Mouse (Mus musculus) lung, embryonic 16.5 days (tissue): ENCODE measurements at regions not wholly inside any gene's neighbourhood (a gene's known extent, or its start where the extent isn't known, plus 50 kb on each side); places are given as distances from the start of the nearest gene placed in this dataset.

Experiments used
- ATAC-seq: fragments of 200-750 bp; cut with Nextera tagmentation; 2 replicates; pipeline ENCODE4 v1.8.0; 2017; ENCODE audit warnings: low read depth, mild to moderate bottlenecking, moderate library complexity
- H3K27ac ChIP-seq: fragments of 300-500 bp; sonication (generic); 2 replicates; pipeline ENCODE4 v1.5.1; 2014; ENCODE audit warnings: mild to moderate bottlenecking, control low read depth, low read length
- H3K27me3 ChIP-seq: fragments of 300-500 bp; sonication (generic); 2 replicates; pipeline ENCODE4 v1.6.1; 2014; ENCODE audit warnings: low read depth, low read length, mixed read lengths; ENCODE audit not compliant: control insufficient read depth, insufficient read depth
- H3K36me3 ChIP-seq: fragments of 300-500 bp; sonication (generic); 2 replicates; pipeline ENCODE4 v1.6.1; 2014; ENCODE audit warnings: low read length; ENCODE audit not compliant: control insufficient read depth, insufficient read depth
- H3K4me1 ChIP-seq: fragments of 300-500 bp; sonication (generic); replicated peaks from 2 replicates; pipeline ENCODE4 v1.6.1; 2014; ENCODE audit warnings: low read length, mixed read lengths; ENCODE audit not compliant: control insufficient read depth, insufficient read depth
- H3K4me2 ChIP-seq: fragments of 300-500 bp; sonication (generic); 2 replicates; pipeline ENCODE4 v1.6.1; 2014; ENCODE audit warnings: low read depth, low read length, control low read depth
- H3K4me3 ChIP-seq: fragments of 300-500 bp; sonication (generic); 2 replicates; pipeline ENCODE4 v1.5.1; 2014; ENCODE audit warnings: mild to moderate bottlenecking, low read length, control low read depth
- H3K9ac ChIP-seq: fragments of 300-500 bp; sonication (generic); 2 replicates; pipeline ENCODE4 v1.6.1; 2014; ENCODE audit warnings: low read length, control low read depth
- H3K9me3 ChIP-seq: fragments of 300-500 bp; sonication (generic); 2 replicates; pipeline ENCODE4 v1.6.1; 2016; ENCODE audit warnings: low read length; ENCODE audit not compliant: control insufficient read depth
- WGBS: fragments of 180-500 bp; shearing (Covaris S2); extraction: QIAGEN DNeasy Blood & Tissue Kit; methylation state at CpG from one replicate; pipeline ENCODE4 v1.1.7; 2014; 5-methylcytosine and 5-hydroxymethylcytosine counted together

DNA sequence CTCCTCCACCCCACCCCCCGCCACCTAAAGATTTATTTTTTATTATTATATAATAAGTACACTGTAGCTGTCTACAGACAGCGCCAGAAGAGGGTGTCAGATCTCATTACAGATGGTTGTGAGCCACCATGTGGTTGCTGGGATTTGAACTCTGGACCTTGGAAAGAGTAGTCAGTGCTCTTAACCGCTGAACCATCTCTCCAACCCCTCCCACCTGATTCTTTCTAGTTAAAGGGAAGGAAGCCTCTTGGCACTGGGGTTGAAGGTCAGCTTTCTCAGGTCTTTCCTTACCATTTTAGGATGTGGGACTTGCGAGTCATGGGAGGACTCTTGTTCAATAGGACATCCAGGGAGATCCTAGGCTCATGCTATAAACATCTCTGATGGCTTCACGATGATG, 54.7 kb downstream of the Hes1 start:
- no peak overlapping the region for H3K9ac ChIP-seq
- no peak overlapping the region for H3K4me3 ChIP-seq
- H3K36me3 ChIP-seq: no peaks in the 10 kb centered on the region
- no peaks in the 10 kb centered on the region for H3K9me3 ChIP-seq
- ATAC-seq: no peak
- H3K4me1 ChIP-seq: peaks cover 39% of the 10 kb centered on the region
- no peaks in the 10 kb centered on the region for H3K27me3 ChIP-seq
- no peak overlapping the region for H3K4me2 ChIP-seq
- WGBS: 92% methylated on average over 5 of the region's 5 CpGs
- H3K27ac ChIP-seq: no peak overlapping the region

DNA sequence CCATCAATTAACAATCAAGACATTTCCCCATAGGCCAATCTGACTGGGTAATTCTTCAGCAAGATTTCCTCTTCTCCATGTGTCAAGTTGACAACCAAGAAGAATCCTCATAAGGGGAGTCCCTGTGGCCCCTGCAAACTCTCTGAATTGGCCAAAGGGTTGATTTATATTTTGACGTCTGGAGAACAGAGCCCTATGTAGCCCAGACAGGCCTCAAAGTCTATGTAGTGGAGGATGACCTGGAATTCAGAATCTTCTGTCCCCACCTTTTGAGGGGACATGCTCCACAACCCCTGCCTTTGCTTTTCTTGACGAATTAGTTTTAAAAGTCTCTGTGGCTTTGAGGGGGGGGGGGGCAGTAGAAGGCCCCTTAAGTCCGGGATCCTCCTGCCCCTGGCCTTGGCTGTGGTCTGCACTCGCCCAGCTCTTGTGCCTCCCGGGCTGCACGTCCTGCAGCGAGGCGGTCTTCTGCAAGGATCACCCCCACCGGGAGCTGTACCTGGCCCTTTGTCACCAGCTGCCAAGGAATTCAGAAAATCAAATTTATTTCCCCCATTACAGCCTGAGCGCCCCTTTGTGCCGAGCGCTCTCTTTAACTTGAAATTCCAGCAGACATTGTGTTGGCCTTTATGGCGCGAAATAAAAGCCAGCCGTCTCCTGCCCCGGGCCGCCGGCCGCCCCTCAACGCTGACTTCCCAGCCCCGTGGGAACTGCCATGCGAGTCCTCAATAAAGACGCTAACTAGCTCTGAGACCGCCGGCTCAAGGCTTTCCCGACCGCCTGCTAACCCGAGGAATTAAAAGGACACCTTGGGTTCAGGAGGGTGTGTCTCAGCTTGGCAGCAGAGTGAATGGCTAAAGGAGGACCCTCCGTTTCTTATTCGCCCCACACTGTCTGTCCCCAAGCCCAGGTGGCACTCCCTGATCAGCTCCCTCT, 56.4 kb downstream of the Hes1 start:
- 31% methylated on average over 30 of the region's 30 CpGs for WGBS
- H3K4me1 ChIP-seq: peaks cover 27% of the 10 kb centered on the region
- H3K4me3 ChIP-seq: no peak overlapping the region
- no peaks in the 10 kb centered on the region for H3K36me3 ChIP-seq
- no peaks in the 10 kb centered on the region for H3K27me3 ChIP-seq
- H3K9ac ChIP-seq: peak overlapping the region; percentile 49; the same call in 1 of the 2 replicates
- H3K4me2 ChIP-seq: peak overlapping the region; percentile 28; the same call in 1 of the 2 replicates
- no peak overlapping the region for H3K27ac ChIP-seq
- peak; percentile 41; the same call in 1 of the 2 replicates for ATAC-seq
- no peaks in the 10 kb centered on the region for H3K9me3 ChIP-seq

DNA sequence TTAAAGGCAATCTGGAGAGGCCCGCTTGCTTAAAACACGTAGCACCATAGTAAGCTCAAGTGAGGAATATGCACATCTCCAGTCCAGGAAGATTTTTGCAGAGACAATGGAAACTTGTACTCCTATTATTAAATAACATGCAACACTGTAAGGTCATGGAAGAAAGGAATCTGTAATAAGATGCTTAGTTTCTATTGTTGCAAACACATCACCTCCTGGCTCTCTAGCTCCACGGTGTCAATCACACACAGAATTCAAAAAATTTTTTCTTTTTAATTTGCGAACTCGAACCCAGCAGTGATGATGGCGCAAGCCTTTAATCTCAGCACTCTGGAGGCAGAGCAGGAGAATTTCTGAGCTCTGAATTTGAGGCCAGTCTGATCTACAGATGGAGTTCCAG, 57.4 kb downstream of the Hes1 start:
- 82% methylated on average over 6 of the region's 6 CpGs for WGBS
- Histone ChIP-seq H3K27ac (no peak overlapping the region), H3K4me1 (peaks cover 20% of the 10 kb centered on the region), H3K9me3 (no peaks in the 10 kb centered on the region), H3K27me3 (no peaks in the 10 kb centered on the region), H3K36me3 (no peaks in the 10 kb centered on the region), H3K4me2 (no peak overlapping the region), H3K9ac (no peak overlapping the region), H3K4me3 (no peak overlapping the region)
- ATAC-seq: no peak

DNA sequence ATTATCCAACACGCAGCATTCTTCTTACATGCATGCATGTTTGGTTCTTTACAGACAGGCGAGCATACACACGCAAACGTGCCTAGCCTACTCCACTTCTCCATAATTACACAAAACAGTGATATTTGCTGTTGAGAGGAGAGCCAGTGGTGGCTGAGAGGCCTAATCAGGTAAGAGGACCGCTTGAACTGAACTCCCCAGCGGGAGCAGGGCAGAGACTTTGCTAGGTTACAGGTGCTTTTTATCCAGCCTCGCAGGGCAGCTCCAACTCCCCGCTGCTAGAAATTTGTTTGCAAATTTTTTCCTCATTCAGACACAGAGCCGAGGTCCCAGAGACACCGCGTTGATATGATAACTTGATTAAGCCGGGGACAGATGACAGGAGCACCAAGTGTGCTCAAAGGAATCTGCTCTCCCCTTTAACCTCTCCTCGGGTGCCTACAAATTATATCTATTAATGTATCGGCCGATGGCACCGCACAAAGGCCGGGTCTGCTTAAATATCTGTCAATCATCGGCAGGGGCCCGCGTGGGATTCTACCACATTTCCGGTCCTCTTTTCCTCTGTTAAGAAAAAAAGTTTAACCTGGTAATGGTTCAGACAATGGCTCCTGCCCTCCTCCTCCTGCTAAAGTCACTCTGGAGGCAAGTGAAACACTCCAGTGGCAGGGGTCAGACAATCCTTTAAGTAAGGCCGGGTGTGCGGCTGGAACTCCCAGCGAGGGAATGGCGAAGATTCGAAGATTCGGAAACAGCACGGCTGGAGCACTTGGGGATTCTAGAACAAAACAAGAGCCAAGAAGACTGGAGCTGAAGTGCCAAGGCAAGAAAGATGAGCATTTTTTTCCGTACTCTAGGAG, 58.3 kb downstream of the Hes1 start:
- Histone ChIP-seq H3K4me1 (peaks cover 20% of the 10 kb centered on the region), H3K27me3 (no peaks in the 10 kb centered on the region), H3K4me2 (no peak overlapping the region), H3K4me3 (no peak overlapping the region), H3K27ac (no peak overlapping the region), H3K36me3 (no peaks in the 10 kb centered on the region), H3K9ac (no peak overlapping the region; the same call in 1 of the 2 replicates), H3K9me3 (0 out of 2 replicates have a peak, but pooled peaks cover under 1% of the 10 kb centered on the region)
- ATAC-seq: no peak
- WGBS: 30% methylated on average over 29 of the region's 29 CpGs

DNA sequence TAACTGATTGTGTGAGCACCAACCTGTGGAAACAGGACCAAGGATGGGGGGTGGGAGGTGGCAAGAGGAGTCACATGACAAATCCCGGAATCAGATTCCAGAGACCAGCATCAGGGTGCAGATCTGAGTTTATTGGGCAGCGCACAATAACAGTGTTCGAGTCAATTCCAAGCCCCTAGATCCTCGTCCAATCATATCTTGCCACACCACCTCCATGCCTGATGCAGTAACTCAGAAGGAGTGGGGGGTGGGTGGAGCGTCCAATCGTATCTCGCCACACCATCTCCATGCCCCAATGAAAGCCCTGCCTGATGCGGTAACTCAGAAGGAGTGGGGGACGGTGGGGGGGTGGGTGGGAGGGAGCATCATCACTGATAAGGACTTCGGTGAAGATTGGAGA, 62.8 kb downstream of the Hes1 start:
- Histone ChIP-seq H3K4me1 (peaks cover 10% of the 10 kb centered on the region), H3K4me2 (no peak overlapping the region), H3K36me3 (no peaks in the 10 kb centered on the region), H3K27me3 (no peaks in the 10 kb centered on the region), H3K27ac (no peak overlapping the region), H3K9ac (no peak overlapping the region), H3K4me3 (no peak overlapping the region), H3K9me3 (0 out of 2 replicates have a peak, but pooled peaks cover 2% of the 10 kb centered on the region)
- 95% methylated on average over 10 of the region's 10 CpGs for WGBS
- no peak for ATAC-seq

DNA sequence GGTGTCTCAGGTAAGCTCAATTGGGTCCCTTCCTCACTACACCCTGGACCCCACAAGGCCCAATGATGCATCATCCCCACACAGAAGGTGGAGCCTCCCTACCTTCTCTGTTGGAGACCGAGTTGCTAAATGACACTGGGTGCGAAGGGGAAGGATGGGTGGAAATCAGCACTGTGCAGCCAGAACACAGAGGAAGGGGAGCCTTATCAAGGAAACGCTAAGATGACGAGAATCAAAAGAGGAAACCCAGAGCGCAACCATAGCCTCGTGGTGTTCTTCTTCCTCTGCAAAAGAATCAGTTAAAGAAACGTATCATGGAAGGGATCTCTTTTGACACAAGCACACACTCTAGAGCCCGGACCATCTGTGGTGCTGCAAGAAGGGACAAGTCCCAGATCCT, 64.6 kb downstream of the Hes1 start:
- no peak for ATAC-seq
- Histone ChIP-seq H3K4me1 (no peaks in the 10 kb centered on the region), H3K9ac (no peak overlapping the region), H3K27me3 (no peaks in the 10 kb centered on the region), H3K9me3 (0 out of 2 replicates have a peak, but pooled peaks cover 2% of the 10 kb centered on the region), H3K4me3 (no peak overlapping the region), H3K27ac (no peak overlapping the region), H3K4me2 (no peak overlapping the region), H3K36me3 (no peaks in the 10 kb centered on the region)
- WGBS: 83% methylated on average over 8 of the region's 8 CpGs

DNA sequence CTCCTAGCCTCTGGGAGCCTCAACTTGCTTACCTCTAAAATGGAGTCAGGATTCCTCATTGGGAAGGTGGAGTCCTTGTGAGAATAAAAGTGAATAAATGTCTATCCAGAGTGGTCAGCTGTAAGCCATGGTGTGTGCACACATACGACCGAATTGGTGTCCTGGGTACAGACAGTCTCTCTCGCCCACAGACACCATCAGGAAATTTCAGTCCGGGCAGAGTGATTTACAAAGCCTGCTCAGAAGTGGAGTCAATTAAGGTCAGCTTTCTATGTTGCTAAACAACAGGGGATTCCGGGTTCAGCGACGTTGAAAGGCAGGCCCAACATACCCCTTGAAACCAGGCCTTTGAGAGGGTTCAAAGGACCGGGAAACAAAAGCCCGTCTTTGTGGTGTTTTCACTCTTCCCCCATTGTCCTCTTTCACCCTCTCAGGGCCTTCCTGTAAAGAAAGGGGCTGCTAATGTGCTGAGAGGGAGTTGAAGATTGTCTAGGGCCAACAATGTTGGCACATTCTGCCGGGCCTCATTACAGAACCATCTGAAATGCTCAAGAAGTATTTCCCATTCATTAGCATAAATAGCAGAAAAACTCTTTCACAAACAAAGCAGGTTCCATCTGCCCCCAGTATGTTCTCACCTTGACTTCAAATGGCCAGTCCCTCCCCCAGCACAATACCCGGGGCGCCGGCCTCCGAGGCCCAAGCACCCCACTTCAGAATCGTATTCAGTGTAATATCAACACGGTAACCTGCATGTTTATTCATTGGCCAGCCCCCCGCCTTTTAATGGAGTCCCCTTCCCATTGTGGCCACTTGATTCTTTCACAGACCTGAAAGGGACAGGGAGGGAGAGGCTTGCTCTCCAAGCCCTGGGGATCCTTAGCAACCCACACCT, 65.3 kb downstream of the Hes1 start:
- no peaks in the 10 kb centered on the region for H3K36me3 ChIP-seq
- H3K27me3 ChIP-seq: no peaks in the 10 kb centered on the region
- no peak overlapping the region for H3K27ac ChIP-seq
- H3K4me3 ChIP-seq: no peak overlapping the region
- 50% methylated on average over 17 of the region's 17 CpGs for WGBS
- no peak overlapping the region for H3K9ac ChIP-seq
- H3K9me3 ChIP-seq: 0 out of 2 replicates have a peak, but pooled peaks cover 2% of the 10 kb centered on the region
- no peak overlapping the region for H3K4me2 ChIP-seq
- ATAC-seq: no peak
- 0 out of 2 replicates have a peak, but pooled peaks cover under 1% of the 10 kb centered on the region for H3K4me1 ChIP-seq

DNA sequence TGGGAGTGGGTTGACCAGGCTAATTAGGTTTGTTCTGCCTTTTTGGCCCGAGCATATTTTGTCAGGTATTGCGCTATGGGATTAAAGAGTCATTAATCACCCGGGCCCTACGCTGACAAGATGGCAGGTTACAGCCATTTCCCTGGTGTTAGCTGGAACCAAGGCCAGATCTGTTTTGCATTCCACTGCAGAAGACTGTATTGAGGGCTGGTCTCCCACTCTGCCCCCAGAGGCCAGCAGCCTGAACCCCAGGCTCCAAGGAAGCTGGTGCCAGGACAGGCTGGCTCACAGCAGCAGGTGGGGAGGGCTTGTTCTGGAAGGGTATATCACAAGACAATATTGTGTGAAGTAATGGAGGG, 65.9 kb downstream of the Hes1 start:
- ATAC-seq: no peak
- no peak overlapping the region for H3K4me2 ChIP-seq
- peaks cover 6% of the 10 kb centered on the region for H3K4me1 ChIP-seq
- 67% methylated on average over 4 of the region's 4 CpGs for WGBS
- H3K9ac ChIP-seq: no peak overlapping the region
- H3K27me3 ChIP-seq: no peaks in the 10 kb centered on the region
- H3K36me3 ChIP-seq: no peaks in the 10 kb centered on the region
- H3K27ac ChIP-seq: no peak overlapping the region
- 0 out of 2 replicates have a peak, but pooled peaks cover 2% of the 10 kb centered on the region for H3K9me3 ChIP-seq
- no peak overlapping the region for H3K4me3 ChIP-seq
